Mouse (Mus musculus) fibroblast of lung, adult 2 months (primary cell): Measurements from ENCODE around the gene Hs3st1.

Experiments
- DNase-seq: peaks from one replicate; pipeline ENCODE4 v3.0.0-alpha.2; 2011; ENCODE audit warnings: low read depth

Hs3st1 gene

DNA sequence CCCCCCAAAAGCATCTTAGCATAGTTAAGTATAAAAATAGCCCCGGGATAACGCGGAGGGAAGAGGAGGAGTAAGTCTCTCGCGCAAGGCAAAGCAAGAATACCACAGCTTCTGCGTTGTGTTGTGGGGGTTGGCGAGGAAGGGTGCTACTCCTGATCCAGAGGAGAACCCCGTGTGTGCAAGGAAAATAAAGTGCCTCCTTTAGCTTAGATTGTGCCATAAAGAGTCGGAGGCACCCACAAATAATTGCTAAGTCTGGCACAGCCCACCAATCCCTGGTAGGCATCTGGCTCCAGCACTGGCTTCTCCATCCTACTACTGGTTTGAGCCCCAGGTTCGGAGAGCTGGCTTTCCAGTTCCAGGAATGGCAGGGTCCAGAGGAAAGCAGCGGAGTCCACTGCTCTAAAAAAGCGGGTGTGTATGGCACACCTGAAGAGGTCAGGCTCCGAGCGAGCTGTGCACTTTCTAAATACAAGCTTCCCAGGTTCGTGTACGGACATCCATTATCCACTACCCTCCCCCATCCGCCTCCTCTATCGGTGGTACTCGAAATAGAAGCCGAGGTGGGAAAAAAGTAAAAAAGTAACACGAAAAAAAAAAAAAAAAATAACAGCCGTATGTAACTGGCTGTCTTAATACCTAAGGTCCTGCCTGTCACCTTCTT lies 111.9 kb downstream of the Hs3st1 start:
- no peak for DNase-seq

DNA sequence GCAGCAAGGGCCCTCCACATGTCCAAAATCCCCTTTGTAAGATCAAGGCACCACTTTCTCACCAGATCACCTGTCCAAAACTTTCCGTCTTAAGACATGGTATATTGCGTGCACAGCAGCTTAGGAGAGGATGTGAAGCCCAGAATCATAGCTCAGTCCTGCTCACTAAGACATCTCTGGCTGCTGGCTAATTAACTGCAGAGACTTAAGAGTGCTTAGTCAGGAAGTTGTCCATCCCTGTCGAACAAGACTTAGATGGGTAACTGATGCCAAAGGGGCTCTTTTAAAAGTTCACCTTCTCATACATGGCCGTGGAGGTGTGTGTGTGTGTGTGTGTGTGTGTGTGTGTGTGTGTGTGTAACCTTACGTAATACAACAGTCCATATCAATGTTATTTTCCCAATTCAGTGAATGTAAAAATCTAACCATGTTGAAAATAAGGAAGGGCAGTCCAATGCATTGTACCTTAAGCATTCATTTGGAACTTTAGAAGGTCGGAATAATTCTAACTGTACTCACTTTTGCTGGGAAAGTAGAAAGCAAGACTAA lies 113.0 kb downstream of the Hs3st1 start:
- no peak for DNase-seq

DNA sequence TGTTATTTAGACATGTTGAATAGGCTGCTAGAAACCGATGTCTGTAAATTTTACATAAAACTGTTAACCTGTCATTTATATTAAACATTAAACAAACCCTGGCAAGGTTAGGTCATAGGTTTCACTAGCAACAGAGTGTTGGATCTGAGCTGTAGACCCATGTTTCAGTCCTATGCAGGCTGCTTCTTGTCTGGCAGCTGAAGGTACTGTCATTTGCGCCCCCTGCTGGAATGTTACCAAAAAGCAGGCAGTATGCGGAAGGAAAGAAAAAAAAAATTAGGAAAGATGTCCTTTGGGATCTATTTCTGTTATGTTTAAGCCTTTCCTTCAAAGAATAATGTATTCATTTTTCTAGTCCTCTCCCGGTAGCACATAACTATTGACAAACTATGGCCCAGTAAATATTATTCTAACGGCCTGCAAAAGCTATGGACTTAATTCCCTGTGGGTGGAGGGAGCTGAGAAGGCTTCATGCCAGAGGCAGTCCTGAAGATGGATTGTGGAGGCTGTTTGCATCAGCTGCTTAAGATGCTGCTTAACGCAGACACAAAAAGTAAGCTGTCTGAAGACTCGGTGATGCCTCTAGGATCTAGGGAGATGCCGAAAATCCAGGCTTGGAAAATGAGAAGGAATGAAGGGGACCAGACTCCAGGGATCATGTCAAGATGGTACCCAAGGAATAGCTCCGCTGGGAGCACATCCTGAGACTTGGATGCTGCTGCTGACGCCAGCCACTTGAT lies 115.7 kb downstream of the Hs3st1 start:
- DNase-seq = no peak

DNA sequence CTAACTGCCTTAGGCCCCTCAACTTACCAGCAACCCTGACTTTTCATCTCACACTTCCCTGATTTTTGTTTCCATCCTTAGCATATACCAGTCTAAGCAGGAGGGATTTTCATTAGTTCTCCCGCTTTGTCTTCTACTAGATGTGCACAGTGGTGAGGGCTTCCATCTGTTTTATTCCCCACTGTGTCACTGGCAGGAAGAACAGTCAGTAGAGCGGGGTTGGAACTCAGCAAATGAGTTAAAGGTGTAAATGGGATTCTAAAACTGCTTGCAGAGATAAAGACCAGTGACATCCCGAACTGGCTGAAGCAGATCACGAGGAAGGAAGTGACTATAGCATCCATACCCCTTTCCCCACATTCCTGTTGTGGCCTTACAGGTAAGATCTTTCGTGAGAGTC lies 116.3 kb downstream of the Hs3st1 start:
- no peak for DNase-seq

DNA sequence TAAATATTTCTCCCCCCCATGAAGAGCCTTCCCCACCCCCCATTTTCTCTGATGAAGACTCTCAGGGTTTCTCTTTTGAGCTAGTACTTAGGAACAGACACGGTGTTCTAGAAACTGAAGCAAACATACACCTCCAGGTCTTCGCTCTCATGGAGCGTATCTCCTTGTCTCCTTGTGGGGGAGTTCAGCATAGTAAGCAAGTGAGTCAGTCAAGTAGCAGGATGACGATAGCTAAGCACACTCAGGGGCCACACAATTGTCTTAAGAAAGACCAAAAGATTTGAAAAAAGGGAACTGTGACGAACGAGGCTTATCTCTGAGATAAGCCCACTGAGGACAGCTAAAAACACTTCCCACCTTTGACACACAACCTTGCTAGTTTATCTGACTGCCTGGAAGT lies 117.4 kb downstream of the Hs3st1 start:
- no peak for DNase-seq

DNA sequence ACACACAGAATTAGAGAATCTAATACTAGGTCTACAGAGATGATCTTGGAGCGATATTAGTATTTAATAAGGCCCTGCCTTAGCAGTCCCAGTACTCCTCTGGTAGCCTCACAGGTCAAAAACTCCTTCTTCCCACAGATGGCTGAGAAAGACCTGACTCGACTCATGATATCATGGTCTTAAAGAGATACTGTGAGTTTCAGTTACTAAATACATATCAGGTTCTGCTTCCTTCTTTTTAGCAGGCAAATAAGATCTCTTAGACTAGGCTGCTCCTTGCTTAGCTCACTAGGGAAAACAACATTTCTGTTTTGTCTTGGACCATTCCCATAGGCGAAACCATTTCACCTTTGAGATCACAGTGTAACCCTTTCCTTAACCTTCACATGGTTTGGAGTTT lies 119.2 kb downstream of the Hs3st1 start:
- no peak for DNase-seq

DNA sequence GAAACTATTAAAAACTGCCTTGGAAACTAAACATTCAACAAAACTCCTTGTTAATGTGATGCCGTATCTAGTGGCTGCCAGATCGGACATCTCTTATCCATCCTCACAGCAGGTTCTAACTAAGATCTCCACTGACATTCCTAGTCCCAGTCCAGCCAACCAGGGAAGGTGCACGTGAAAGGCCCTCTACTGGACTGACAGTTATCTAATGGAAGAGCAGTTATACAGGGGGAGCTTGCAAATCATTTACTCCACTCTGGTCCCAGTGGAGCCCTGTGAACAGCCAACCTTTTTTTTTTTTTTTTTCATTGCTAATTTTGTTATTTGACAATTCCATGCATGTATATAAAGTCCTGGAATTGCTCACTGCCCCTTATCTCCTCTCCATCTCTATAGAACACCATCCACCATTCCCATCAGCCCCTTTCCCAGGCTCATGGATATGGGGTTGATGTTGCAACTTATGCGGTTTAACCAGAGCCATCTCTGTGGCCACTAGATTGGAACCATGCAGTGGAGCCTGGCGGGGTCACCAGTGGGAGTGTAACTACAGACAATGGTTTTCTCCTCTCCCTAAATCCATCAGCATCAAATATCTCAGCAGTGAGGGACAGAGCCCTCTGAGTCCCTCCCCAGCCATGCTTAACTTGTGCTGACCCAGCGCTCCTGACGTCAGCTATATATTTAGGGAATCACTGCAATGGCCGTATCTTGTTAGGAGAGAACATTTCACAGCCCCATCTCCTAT lies 120.8 kb downstream of the Hs3st1 start:
- no peak for DNase-seq

DNA sequence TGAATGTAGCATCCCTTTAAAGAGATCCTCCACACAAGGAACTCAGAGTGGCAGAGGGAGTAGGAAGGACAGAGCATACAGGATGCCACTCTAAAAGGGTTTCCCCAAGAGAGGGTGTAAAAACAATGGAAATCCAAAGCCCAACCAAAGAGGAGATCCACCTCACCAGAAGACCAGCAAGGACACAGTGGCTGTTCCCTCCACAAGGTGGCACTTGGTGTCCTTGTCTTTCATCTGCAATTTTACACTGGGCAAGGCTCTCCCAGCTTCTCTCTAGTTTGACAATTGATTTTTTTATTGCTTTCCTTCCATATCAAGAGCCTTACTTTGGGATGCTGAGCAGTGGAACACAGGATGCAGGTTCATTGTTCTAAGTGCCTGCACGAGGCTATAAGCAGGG lies 122.1 kb downstream of the Hs3st1 start:
- no peak for DNase-seq

DNA sequence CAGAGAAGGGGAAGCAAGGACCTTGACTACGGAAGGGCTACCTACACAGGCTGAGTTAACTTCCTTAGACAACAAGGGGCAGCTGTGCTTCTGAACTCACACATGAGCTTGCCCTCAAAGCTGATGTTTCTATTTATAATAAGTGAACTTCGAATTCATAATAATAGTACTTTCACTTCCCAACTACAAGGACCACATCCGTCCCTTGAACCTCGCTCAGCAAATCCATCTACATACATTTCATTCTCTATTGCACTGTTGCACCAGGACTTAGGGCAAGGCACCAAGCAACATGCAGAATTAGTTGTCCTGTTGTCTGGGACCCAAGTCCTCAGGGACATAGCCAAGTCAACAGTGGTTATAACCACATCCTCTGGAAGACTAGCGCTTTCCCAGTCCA lies 124.4 kb downstream of the Hs3st1 start:
- DNase-seq = no peak

DNA sequence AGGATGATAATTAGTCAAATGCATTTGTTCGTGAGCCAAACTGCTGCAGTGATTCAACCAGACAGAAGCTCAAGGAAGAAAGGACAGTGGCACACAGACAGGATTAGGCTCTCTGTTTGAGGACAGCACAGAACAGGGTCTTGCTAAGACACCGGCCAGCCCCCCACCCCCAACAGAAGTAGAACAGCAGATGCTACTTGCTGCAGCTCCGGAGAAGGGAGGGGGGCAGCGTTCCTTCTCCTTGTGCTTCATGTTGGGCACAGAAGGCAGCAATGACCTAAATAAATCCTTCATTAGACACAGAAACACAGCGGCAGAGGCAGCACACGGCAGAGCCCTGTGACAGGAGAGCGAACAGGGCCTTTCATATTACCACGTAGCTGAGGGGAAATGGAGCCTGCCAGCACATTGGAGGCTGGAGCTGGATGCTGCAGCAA lies 130.2 kb downstream of the Hs3st1 start:
- DNase-seq = no peak

DNA sequence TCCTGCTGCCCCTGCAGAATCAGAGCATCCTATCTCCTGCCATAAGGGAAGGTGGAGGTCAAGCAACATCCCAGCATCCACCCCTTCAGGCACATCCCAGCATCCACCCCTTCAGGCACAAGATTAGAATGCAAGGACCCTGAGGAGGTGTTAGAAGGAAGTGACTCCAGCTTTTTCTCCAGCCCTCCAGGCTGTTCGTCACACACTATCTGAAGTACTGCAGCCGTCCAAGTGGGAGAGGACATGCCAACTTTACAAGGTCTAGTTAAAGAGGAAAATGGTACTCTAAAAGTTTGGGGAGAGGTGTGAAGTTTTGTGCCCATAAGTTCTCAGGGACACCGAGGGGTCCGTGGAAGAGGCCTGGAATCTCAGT lies 131.1 kb downstream of the Hs3st1 start:
- DNase-seq = no peak

DNA sequence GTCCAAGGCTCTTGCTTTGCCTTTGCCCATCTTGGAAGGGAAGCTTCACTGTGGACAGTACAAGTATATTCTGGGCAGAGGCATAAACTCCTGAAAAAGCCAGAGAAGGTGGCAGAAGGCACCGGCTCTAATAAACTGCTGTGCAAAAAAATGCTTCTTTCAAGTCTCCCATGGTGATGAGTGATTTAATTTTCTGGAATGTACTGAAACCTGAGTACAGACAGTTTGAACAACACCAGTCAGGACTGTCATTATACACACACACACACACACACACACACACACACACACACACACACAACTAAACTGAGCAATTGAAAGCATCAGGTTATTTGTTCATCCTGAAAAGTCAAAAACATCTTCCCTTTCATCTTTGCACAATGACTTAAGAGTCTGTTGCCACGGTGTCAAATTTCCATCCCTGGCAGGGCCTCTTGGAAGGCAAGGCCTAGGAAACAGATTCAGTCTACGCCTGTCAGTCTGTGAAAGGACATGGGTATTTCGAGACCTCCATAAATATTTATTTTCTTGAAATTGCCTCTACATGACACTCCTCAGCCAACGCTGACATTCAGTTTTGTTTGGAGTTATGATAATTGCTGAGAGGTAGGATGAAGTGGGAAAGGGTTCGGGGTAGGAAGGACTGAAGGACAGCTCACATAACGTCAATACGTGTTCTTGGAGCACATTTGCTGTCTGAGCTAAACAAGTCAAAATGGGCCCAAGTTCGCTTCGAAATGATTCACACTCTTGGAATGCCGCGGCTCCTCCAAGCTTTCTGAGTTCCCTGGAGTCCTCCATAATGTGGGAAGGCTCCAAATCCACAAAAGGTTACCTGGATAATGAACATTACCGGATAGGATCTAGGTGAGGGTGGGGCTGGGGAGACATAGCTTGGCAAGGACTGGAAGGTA lies 131.7 kb downstream of the Hs3st1 start:
- peak; percentile 33 for DNase-seq

DNA sequence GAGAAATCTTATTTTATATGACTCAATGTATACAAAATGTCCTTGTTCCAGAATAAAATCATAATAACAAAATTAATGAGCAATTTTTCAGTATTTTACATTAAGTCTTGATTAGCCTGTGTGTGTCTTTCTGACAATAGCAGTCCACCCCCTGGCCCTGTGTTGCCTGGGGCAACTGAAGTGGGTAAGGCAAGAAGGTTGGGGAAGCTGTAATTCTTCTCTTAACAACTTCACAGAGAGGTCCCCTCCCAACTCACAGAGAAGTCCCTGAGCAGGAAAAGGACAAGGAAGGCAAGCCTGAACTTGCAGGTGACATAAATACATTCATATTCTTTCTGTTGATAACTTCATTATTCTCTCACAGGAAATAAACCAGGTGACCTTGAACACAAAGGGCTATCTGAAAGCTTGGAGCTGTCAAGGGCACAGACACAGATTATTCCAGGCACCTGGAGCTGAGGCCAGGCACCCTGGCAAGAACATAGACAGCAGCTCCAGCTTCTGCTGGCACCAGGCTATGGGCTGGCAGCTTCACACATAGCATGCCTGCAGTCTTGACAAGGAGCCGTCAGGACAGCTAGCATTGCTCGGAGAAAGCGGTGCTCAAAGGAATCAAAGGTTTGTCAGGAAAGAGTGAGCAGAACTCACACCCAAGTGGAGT lies 134.9 kb downstream of the Hs3st1 start:
- no peak for DNase-seq

DNA sequence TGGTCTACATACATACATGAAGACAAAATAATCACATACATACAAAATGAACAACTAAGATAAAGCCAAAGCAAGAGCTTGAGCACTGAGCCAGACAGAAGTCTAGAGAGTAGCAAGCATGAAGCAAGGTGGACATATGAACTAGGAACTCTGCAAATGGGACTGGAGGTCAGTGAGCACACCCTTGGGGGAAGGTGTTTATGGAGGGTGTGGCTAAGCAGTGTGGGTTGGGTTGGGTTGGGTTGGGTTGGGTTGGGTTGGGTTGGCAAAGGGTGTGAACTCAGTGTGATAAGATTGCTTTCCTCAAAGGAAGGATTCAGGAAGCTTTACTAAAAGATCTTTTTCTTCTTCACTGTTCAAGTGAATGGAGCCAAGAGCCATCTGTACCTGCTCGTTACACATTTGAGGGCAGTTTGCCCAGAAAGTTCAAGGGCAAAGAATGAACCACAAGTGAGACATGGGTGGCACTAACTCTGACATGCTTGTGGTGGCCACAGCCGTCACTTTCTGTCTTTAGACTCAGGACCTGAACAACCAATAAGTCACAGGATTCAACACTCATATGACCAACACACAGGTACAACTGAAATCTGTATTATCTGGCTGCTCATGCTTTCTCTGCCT lies 137.8 kb downstream of the Hs3st1 start:
- no peak for DNase-seq

DNA sequence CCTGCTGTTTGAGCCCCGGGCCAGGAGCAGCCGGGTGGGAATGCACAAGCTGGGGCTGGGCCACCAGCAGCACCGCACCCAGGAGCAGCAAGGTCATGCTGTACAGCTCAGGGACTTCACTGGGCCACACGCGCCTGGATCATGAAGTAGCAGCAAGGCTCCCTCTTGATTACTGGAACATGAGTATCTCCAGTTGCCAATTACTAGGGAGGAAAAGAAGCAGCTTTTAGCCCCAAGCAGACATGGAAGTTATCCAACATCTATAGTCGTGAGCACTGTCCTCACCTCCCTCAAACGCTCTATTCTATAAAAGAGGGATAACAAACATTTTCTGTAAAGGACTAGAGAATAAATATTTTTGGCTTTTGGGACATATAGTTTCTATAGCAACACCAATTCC lies 140.1 kb downstream of the Hs3st1 start:
- no peak for DNase-seq

DNA sequence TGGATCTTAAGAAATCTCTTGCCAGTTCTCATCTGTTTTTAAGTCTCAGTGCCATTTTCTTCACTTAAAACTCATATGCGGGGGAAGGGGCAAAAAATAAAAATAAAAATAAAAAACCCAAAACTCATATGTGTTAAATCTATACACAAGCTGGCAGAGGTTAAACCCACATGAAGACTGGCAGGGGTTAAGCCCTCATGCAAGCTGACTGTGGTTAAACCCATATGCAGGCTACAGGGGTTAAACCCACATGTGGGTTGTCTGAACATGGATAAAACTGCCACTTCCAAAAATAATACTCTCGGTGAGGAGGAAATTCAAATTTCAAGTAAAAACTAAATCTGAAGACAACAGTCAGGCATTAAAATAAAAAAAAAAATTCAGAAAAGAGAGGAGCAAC lies 141.7 kb downstream of the Hs3st1 start:
- DNase-seq = no peak

DNA sequence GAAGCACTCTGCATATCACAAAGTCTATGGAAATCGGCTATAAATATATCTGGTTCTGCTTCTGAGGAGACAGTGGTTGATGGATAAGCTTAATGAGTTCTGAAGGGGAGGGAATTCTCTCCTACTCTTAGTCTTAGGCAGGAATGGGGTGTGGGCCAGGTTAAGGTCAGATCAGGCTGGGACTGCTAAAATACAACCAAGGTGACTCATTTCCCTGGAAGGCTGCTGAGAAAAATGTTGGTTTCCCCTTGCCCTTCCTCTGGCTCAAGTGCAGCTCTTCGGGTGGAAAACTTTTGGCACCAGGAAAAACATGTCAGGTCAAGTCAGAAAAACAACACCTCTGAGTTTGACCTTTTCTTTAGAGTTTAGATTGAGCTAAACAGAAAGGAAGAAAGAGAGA lies 143.0 kb downstream of the Hs3st1 start:
- DNase-seq = peak; percentile 47

DNA sequence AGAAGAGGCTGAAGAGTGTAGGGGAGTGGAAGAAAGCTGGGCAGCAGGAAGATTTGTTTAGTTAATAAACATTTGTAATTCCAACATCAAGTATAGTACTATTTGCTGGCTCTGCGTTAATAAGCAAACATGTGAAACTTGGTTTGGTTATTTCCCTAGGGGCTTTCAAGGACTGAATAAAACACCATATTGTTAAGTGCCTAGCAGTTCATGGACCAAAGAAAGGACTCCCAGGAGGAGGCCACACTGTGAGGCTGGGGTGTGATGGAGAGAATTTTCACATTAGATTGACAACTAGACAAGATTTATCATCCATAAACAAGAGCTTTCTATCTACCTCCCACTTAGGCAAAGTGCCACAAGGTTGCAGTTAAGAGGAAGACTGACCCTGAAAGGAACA lies 147.0 kb downstream of the Hs3st1 start:
- DNase-seq = no peak

DNA sequence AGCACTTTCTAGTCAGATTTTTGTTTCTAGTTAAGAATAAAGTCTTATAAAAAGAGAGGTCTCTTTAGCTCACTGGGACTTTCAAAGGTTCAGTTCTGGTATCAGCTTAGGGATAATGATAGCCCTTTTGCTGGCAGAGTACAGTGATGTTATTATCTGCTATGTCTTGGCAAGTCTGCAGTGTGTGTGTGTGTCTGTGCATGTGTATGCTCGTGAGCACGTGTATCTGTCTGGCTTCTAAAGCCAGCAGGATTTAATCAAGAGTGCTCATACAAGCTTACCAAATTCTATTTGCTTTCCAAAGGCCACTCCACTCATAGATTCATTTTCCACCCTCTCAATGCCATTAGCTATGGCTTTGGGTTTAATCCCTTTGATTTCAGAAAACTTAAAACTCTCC lies 160.5 kb downstream of the Hs3st1 start:
- DNase-seq = no peak
